Mouse (Mus musculus) heart, postnatal 0 days (tissue): ENCODE data around the gene Tmem104. TPM values are rescaled to one million over a fixed set of nuclear protein-coding genes. Genes with fewer than 3 reads are reported as not detected.

Experiments used
- ATAC-seq: fragments of 200-750 bp; cut with Nextera tagmentation; 2 replicates; pipeline ENCODE4 v1.8.0; 2017; ENCODE audit warnings: low read depth, moderate number of reproducible peaks, moderate library complexity; ENCODE audit not compliant: insufficient read depth
- DNase-seq: peaks from one replicate; pipeline ENCODE4 v3.0.0-alpha.2; 2016; ENCODE audit warnings: low spot score
- H3K27ac ChIP-seq: fragments of 300-500 bp; sonication (generic); 2 replicates; pipeline ENCODE4 v1.5.1; 2014; ENCODE audit warnings: low read depth, mild to moderate bottlenecking
- H3K27me3 ChIP-seq: fragments of 300-500 bp; sonication (generic); 2 replicates; pipeline ENCODE4 v1.6.1; 2014; ENCODE audit warnings: low read length, mixed read lengths; ENCODE audit not compliant: control insufficient read depth, insufficient read depth
- H3K36me3 ChIP-seq: fragments of 300-500 bp; sonication (generic); replicated peaks from 2 replicates; pipeline ENCODE4 v1.6.1; 2014; ENCODE audit warnings: low read length, mixed read lengths; ENCODE audit not compliant: control insufficient read depth, insufficient read depth
- H3K4me1 ChIP-seq: fragments of 300-500 bp; sonication (generic); 2 replicates; pipeline ENCODE4 v1.6.1; 2014; ENCODE audit warnings: antibody characterized with exemption; ENCODE audit not compliant: control insufficient read depth, insufficient read depth
- H3K4me2 ChIP-seq: fragments of 300-500 bp; sonication (generic); 2 replicates; pipeline ENCODE4 v1.6.1; 2014; ENCODE audit warnings: low read depth, mild to moderate bottlenecking, low read length, moderate library complexity
- H3K4me3 ChIP-seq: fragments of 300-500 bp; sonication (generic); 2 replicates; pipeline ENCODE4 v1.5.1; 2014; ENCODE audit warnings: low read depth, low read length
- H3K9ac ChIP-seq: fragments of 300-500 bp; sonication (generic); replicated peaks from 2 replicates; pipeline ENCODE4 v1.6.1; 2014; ENCODE audit warnings: low read depth, low read length, mixed read lengths
- H3K9me3 ChIP-seq: fragments of 300-500 bp; sonication (generic); replicated peaks from 2 replicates; pipeline ENCODE4 v1.6.1; 2016; ENCODE audit warnings: low read length; ENCODE audit not compliant: control insufficient read depth
- CTCF ChIP-seq: IDR thresholded peaks from 2 replicates; pipeline ENCODE4 v1.5.1; 2016; ENCODE audit warnings: antibody characterized with exemption, control low read depth, low read depth
- EP300 ChIP-seq: IDR thresholded peaks from 2 replicates; pipeline ENCODE4 v1.6.1; 2016; ENCODE audit warnings: antibody characterized with exemption, low read depth
- WGBS: fragments of 180-500 bp; shearing (Covaris S2); extraction: QIAGEN DNeasy Blood & Tissue Kit; methylation state at CpG from one replicate; pipeline ENCODE4 v1.1.7; 2014; 5-methylcytosine and 5-hydroxymethylcytosine counted together
- polyA plus RNA-seq: library from polyadenylated mRNA; unstranded; fragments of >200 nt; fragmentation: Nextera tagmentation; extraction: Ambion mirVana; gene quantifications from 2 replicates; pipeline ENCODE4 v1.2.1, GENCODE M21; 2015
- total RNA-seq: library from RNA; depleted of rRNA; stranded (reverse); fragments of >200 nt; gene quantifications from 2 replicates; pipeline ENCODE4 v1.2.3, GENCODE M21; 2014; ENCODE audit warnings: low replicate concordance

The Tmem104 gene
- total and polyA plus RNA-seq, 2 experiments from 2014 or later, result 4.1 to 6.4 TPM

DNA sequence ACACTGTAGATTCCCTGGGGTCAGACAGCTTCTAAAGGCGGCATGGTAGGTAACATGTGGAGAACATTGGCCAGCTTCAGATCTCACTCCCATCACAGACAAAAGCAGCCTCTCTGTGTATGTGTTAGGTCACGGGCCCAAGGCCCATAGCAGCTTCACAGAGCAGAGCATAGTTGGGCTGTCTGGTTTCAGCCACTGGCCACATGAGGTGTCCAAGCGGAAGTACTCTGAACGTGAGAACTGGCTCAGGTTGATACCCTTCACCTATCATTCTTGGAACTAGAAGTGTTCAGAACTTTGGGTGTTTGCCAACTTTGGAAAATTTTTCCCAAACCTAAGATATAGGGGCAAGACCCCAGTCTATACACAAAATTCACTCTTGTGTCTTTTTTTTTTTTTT lies 17.9 kb upstream of the Tmem104 start:
- Histone ChIP-seq H3K4me2 (no peak overlapping the region), H3K4me3 (no peak overlapping the region), H3K4me1 (peaks cover 16% of the 10 kb centered on the region), H3K9me3 (no peaks in the 10 kb centered on the region), H3K27ac (no peak overlapping the region), H3K36me3 (no peaks in the 10 kb centered on the region), H3K9ac (no peak overlapping the region), H3K27me3 (peaks cover 14% of the 10 kb centered on the region; the same call in 1 of the 2 replicates)
- DNase-seq (no peak), ATAC-seq (no peak)
- no peak for TF ChIP-seq EP300
- TF ChIP-seq CTCF, result no peak
- WGBS, result 79% methylated on average over 4 of the region's 4 CpGs

DNA sequence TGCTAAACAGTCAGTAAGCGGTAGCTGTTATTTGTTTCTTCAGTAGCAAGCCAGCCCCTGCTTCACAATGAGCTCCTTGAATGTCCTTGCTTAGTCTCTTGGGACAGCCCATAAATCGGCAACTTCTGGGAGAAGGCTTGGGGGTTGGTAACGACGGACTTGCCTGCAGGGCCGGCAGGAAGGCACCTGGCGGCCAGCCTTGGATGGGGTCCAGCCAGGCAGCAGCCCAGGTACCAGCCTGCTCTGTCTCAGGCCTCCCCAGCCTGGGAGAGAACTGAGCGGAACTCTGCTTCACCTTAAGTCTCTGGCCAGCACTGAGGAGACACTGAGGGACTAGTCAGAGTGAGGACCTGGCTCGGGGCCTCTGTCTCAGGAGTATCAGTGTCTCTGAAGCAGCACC lies 16.2 kb upstream of the Tmem104 start:
- Histone ChIP-seq H3K36me3 (no peaks in the 10 kb centered on the region), H3K9me3 (no peaks in the 10 kb centered on the region), H3K27ac (no peak overlapping the region), H3K4me1 (peaks cover 16% of the 10 kb centered on the region), H3K4me2 (no peak overlapping the region), H3K27me3 (0 out of 2 replicates have a peak, but pooled peaks cover 5% of the 10 kb centered on the region), H3K9ac (no peak overlapping the region), H3K4me3 (no peak overlapping the region)
- WGBS, result 55% methylated on average over 8 of the region's 8 CpGs
- ATAC-seq (no peak), DNase-seq (no peak)
- TF ChIP-seq EP300 (no peak), CTCF (no peak)

GRCm38 (mm10) chr11:115172825-115173287 lies 14.4 kb upstream of the Tmem104 start:
- Histone ChIP-seq H3K4me1 (peaks cover 16% of the 10 kb centered on the region), H3K27ac (no peak overlapping the region), H3K4me3 (no peak overlapping the region), H3K4me2 (no peak overlapping the region), H3K9me3 (no peaks in the 10 kb centered on the region), H3K27me3 (0 out of 2 replicates have a peak, but pooled peaks cover 5% of the 10 kb centered on the region), H3K36me3 (no peaks in the 10 kb centered on the region), H3K9ac (no peak overlapping the region)
- WGBS, result 32% methylated on average over 4 of the region's 4 CpGs
- peak; percentile 46 for DNase-seq
- ATAC-seq, result peak; percentile 84
- TF ChIP-seq EP300, result no peak
- TF ChIP-seq CTCF, result no peak

DNA sequence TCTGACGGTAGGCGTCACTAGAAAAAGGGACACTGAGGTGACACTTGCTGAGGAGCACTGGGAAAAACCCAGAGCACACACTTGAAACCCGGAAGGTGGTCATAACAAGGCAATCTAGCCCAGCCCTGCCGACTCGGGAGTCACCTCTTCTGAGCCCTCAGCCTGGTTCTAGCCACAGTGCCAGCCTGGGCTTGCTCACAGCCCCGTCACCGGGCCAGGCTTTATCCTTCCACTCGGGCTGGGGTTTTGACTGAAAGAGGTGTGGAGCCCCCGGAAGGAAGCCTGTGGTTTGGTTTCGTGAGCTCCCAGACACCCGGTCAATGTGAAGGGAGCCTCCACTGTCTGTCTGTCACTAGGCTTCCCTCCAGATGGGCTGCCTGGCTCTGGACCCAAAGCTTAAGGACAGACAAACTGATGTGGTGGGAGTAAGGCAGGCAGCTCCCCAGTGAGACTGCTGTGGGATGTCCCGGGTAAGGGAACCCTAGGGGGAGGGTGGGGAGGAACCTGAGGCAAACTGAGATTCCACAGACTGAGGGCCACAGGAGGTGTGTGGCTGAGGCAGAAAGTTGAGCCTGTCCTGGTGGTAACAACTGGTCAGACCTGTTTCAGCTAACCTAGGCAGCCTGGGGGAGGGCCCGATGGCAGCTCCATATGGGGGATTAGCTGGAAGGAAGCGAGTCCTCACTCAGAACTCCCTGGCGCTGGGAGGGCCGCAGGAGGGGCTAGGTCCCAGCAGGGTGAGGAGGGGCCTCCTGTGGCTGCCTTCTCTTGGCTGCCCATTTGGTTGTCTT lies 13.5 kb upstream of the Tmem104 start:
- H3K9me3 ChIP-seq, result no peaks in the 10 kb centered on the region
- no peak overlapping the region; the same call in 1 of the 2 replicates for H3K9ac ChIP-seq
- TF ChIP-seq EP300, result no peak
- TF ChIP-seq CTCF, result no peak
- ATAC-seq (no peak), DNase-seq (no peak)
- 35% methylated on average over 16 of the region's 16 CpGs for WGBS
- no peaks in the 10 kb centered on the region for H3K36me3 ChIP-seq
- H3K4me2 ChIP-seq, result no peak overlapping the region
- H3K4me3 ChIP-seq, result no peak overlapping the region
- 0 out of 2 replicates have a peak, but pooled peaks cover 5% of the 10 kb centered on the region for H3K27me3 ChIP-seq
- H3K4me1 ChIP-seq, result peaks cover 16% of the 10 kb centered on the region
- H3K27ac ChIP-seq, result no peak overlapping the region

- Histone ChIP-seq H3K4me1 (peaks cover 16% of the 10 kb centered on the region), H3K9me3 (no peaks in the 10 kb centered on the region), H3K4me3 (no peak overlapping the region), H3K27me3 (0 out of 2 replicates have a peak, but pooled peaks cover 5% of the 10 kb centered on the region), H3K4me2 (no peak overlapping the region), H3K9ac (no peak overlapping the region), H3K27ac (no peak overlapping the region), H3K36me3 (no peaks in the 10 kb centered on the region)
- no peak for ATAC-seq
- TF ChIP-seq CTCF, result no peak
- TF ChIP-seq EP300, result no peak
- 71% methylated on average over 24 of the region's 24 CpGs for WGBS
- DNase-seq, result no peak
Observed at GRCm38 (mm10) chr11:115176399-115177190, 10.7 kb upstream of the Tmem104 start.
